Mouse (Mus musculus) embryonic facial prominence, embryonic 10.5 days (tissue): Measurements from ENCODE around the gene Rpl26. TPM values are rescaled to one million over a fixed set of nuclear protein-coding genes. Genes with fewer than 3 reads are reported as not detected.

Experiments
- polyA plus RNA-seq: library from polyadenylated mRNA; unstranded; fragments of >200 nt; fragmentation: Nextera tagmentation; extraction: Ambion mirVana; gene quantifications from 2 replicates; pipeline ENCODE4 v1.2.1, GENCODE M21; 2016

Gene Rpl26
- polyA plus RNA-seq, 1 experiment from 2014 or later: 1,085 TPM

Other genes with a start within 250 kb of the Rpl26 start
- 161 and 164 TPM in 2 replicates for gene Myh10, start 210.0 kb upstream of the Rpl26 start, polyA plus RNA-seq
- gene Ndel1, start 29.7 kb upstream of the Rpl26 start, polyA plus RNA-seq: 56.5 and 57.4 TPM in 2 replicates
- gene Rnf222, start 13.0 kb upstream of the Rpl26 start, polyA plus RNA-seq: not detected in 2 replicates
- not detected in 2 replicates for gene Odf4, start 25.5 kb downstream of the Rpl26 start, polyA plus RNA-seq
- gene Arhgef15, start 55.9 kb downstream of the Rpl26 start, polyA plus RNA-seq: 8.9 and 9.2 TPM in 2 replicates
- 2.4 and 2.7 TPM in 2 replicates for gene Slc25a35, start 66.5 kb downstream of the Rpl26 start, polyA plus RNA-seq
- 87.7 and 93.0 TPM in 2 replicates for gene Rangrf, start 73.6 kb downstream of the Rpl26 start, polyA plus RNA-seq
- 70.1 and 71.9 TPM in 2 replicates for gene Pfas, start 106.9 kb downstream of the Rpl26 start, polyA plus RNA-seq
- gene Ctc1, start 114.3 kb downstream of the Rpl26 start, polyA plus RNA-seq: 100 and 103 TPM in 2 replicates
- 215 and 218 TPM in 2 replicates for gene Aurkb, start 144.1 kb downstream of the Rpl26 start, polyA plus RNA-seq
- 5.3 and 5.9 TPM in 2 replicates for gene Borcs6, start 158.1 kb downstream of the Rpl26 start, polyA plus RNA-seq
- gene Tmem107, start 169.2 kb downstream of the Rpl26 start, polyA plus RNA-seq: 41.0 and 44.5 TPM in 2 replicates
- 60.9 and 70.0 TPM in 2 replicates for gene Vamp2, start 186.9 kb downstream of the Rpl26 start, polyA plus RNA-seq
- 6.1 and 7.3 TPM in 2 replicates for gene Per1, start 193.6 kb downstream of the Rpl26 start, polyA plus RNA-seq
- 0.16 and 0.36 TPM in 2 replicates for gene Hes7, start 218.8 kb downstream of the Rpl26 start, polyA plus RNA-seq
- 0.12 TPM in 1 of 2 replicates, not detected in the other for gene 9130213A22Rik, start 221.0 kb downstream of the Rpl26 start, polyA plus RNA-seq
- gene Aloxe3, start 224.3 kb downstream of the Rpl26 start, polyA plus RNA-seq: 0.04 and 0.19 TPM in 2 replicates